Mouse (Mus musculus): ENCODE data around the gene Slc18a2. TPM values are rescaled to one million over a fixed set of nuclear protein-coding genes. Genes with fewer than 3 reads are reported as not detected.

The Slc18a2 gene
- polyA plus RNA-seq (2015; fragmentation: Nextera tagmentation; extraction: Ambion mirVana): 18.1 and 20.3 TPM in 2 replicates

- H3K9ac ChIP-seq (ENCODE audit: low read depth, low read length): peak within 1 kb of the TSS; percentile 64
- ATAC-seq: peak; percentile 81
- no peaks in the 10 kb centered on the region for H3K36me3 ChIP-seq (ENCODE audit: control insufficient read depth, insufficient read depth, low read length)
- H3K27ac ChIP-seq (ENCODE audit: low read depth, low read length): no peak within 1 kb of the TSS
- peaks cover 5% of the 10 kb centered on the region for H3K27me3 ChIP-seq (replicated peaks; ENCODE audit: control insufficient read depth, insufficient read depth, low read length)
- peaks cover 8% of the 10 kb centered on the region for H3K4me1 ChIP-seq (ENCODE audit: control insufficient read depth, insufficient read depth, low read depth, low read length)
- H3K4me2 ChIP-seq (ENCODE audit: low read length): peak within 1 kb of the TSS; percentile 81
- under 1% methylated on average over 53 of the region's 55 CpGs for WGBS
- H3K9me3 ChIP-seq (ENCODE audit: control insufficient read depth, low read length): no peaks in the 10 kb centered on the region
- H3K4me3 ChIP-seq (ENCODE audit: low read length): peak within 1 kb of the TSS; percentile 45
These were observed at the start of gene Slc18a2 for GRCm38 (mm10) chr19:59260718-59261442. Gene Slc18a2 (plus strand): TSS chr19:59260896.

- Histone ChIP-seq H3K9me3 (ENCODE audit: control insufficient read depth, low read length) (no peaks in the 10 kb centered on the region), H3K36me3 (ENCODE audit: control insufficient read depth, insufficient read depth, low read length) (no peaks in the 10 kb centered on the region), H3K4me1 (ENCODE audit: control insufficient read depth, insufficient read depth, low read depth, low read length) (no peaks in the 10 kb centered on the region), H3K27me3 (replicated peaks; ENCODE audit: control insufficient read depth, insufficient read depth, low read length) (peaks cover 8% of the 10 kb centered on the region), H3K4me2 (ENCODE audit: low read length) (no peak overlapping the region), H3K9ac (ENCODE audit: low read depth, low read length) (no peak overlapping the region), H3K4me3 (ENCODE audit: low read length) (no peak overlapping the region), H3K27ac (ENCODE audit: low read depth, low read length) (no peak overlapping the region)
- WGBS: 54% methylated on average over 3 of the region's 3 CpGs
- no peak for ATAC-seq
These were observed 43.8 kb upstream of the Slc18a2 start for GRCm38 (mm10) chr19:59216891-59217290.

GRCm38 (mm10) chr19:59218991-59219390 lies 41.7 kb upstream of the Slc18a2 start, which contains the start of gene Kcnk18:
Gene Kcnk18 (plus strand): TSS chr19:59219214.
- no peak within 1 kb of the TSS for H3K4me2 ChIP-seq (ENCODE audit: low read length)
- no peak within 1 kb of the TSS for H3K9ac ChIP-seq (ENCODE audit: low read depth, low read length)
- WGBS: 92% methylated on average over 8 of the region's 8 CpGs
- no peaks in the 10 kb centered on the region for H3K9me3 ChIP-seq (ENCODE audit: control insufficient read depth, low read length)
- no peak for ATAC-seq
- no peaks in the 10 kb centered on the region for H3K36me3 ChIP-seq (ENCODE audit: control insufficient read depth, insufficient read depth, low read length)
- H3K27ac ChIP-seq (ENCODE audit: low read depth, low read length): no peak within 1 kb of the TSS
- peaks cover 6% of the 10 kb centered on the region for H3K27me3 ChIP-seq (replicated peaks; ENCODE audit: control insufficient read depth, insufficient read depth, low read length)
- H3K4me3 ChIP-seq (ENCODE audit: low read length): no peak within 1 kb of the TSS
- no peaks in the 10 kb centered on the region for H3K4me1 ChIP-seq (ENCODE audit: control insufficient read depth, insufficient read depth, low read depth, low read length)

- H3K27ac ChIP-seq (ENCODE audit: low read depth, low read length): no peak overlapping the region
- no peaks in the 10 kb centered on the region for H3K9me3 ChIP-seq (ENCODE audit: control insufficient read depth, low read length)
- H3K4me1 ChIP-seq (ENCODE audit: control insufficient read depth, insufficient read depth, low read depth, low read length): no peaks in the 10 kb centered on the region
- H3K4me3 ChIP-seq (ENCODE audit: low read length): no peak overlapping the region
- H3K36me3 ChIP-seq (ENCODE audit: control insufficient read depth, insufficient read depth, low read length): no peaks in the 10 kb centered on the region
- no peak overlapping the region for H3K9ac ChIP-seq (ENCODE audit: low read depth, low read length)
- WGBS: 65% methylated on average over 3 of the region's 3 CpGs
- H3K4me2 ChIP-seq (ENCODE audit: low read length): no peak overlapping the region
- peaks cover 3% of the 10 kb centered on the region for H3K27me3 ChIP-seq (replicated peaks; ENCODE audit: control insufficient read depth, insufficient read depth, low read length)
- ATAC-seq: no peak
These were observed 39.6 kb upstream of the Slc18a2 start for GRCm38 (mm10) chr19:59221131-59221530.

DNA sequence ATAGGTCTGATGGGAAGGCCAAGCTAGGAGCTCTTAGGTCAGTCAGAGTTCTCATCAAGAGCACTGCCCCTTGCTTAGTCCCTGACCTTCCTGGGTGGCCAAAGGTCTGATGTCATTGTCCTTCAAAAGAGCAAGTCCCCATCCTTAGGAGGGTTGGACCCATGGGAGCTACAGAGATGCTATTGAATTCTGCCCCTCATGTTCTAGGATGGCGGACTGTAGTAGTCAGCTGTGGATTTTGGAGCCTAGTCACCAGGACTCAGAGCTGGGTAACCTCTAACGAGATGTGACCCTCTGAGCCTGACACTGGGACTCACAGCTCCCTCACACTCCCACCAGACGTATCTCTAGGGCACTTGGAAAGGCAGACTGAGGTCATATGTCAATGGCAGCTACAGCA lies 32.3 kb upstream of the Slc18a2 start:
- no peak overlapping the region for H3K27ac ChIP-seq (ENCODE audit: low read depth, low read length)
- no peak overlapping the region for H3K4me2 ChIP-seq (ENCODE audit: low read length)
- 76% methylated on average over 3 of the region's 3 CpGs for WGBS
- H3K4me1 ChIP-seq (ENCODE audit: control insufficient read depth, insufficient read depth, low read depth, low read length): no peaks in the 10 kb centered on the region
- H3K9me3 ChIP-seq (ENCODE audit: control insufficient read depth, low read length): no peaks in the 10 kb centered on the region
- no peaks in the 10 kb centered on the region; the same call in 1 of the 2 replicates for H3K27me3 ChIP-seq (replicated peaks; ENCODE audit: control insufficient read depth, insufficient read depth, low read length)
- H3K4me3 ChIP-seq (ENCODE audit: low read length): no peak overlapping the region
- H3K9ac ChIP-seq (ENCODE audit: low read depth, low read length): no peak overlapping the region
- no peak for ATAC-seq
- H3K36me3 ChIP-seq (ENCODE audit: control insufficient read depth, insufficient read depth, low read length): no peaks in the 10 kb centered on the region

DNA sequence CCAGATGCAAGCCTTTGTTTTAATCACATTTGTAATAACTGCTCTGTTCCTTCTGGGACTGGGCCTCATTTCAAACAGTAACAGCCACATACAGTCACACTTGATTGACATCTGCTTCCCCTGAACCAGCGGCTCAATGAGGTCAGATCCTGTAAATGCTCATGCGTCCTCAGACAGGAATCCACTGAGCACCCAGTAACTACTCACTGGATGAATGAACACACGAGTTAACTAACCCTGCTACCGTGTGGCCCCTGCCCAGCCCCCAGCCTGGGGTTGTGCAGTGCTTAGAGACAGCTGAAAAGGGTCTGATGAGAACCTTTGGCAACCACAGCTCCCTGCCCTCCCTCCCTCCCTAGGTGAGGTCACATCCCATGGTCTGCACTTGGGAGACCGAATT lies 27.9 kb upstream of the Slc18a2 start:
- no peaks in the 10 kb centered on the region for H3K36me3 ChIP-seq (ENCODE audit: control insufficient read depth, insufficient read depth, low read length)
- WGBS: 64% methylated on average over 5 of the region's 5 CpGs
- no peaks in the 10 kb centered on the region; the same call in 1 of the 2 replicates for H3K27me3 ChIP-seq (replicated peaks; ENCODE audit: control insufficient read depth, insufficient read depth, low read length)
- no peak overlapping the region for H3K4me2 ChIP-seq (ENCODE audit: low read length)
- H3K9me3 ChIP-seq (ENCODE audit: control insufficient read depth, low read length): no peaks in the 10 kb centered on the region; the same call in 1 of the 2 replicates
- H3K4me3 ChIP-seq (ENCODE audit: low read length): no peak overlapping the region
- no peaks in the 10 kb centered on the region for H3K4me1 ChIP-seq (ENCODE audit: control insufficient read depth, insufficient read depth, low read depth, low read length)
- no peak overlapping the region for H3K27ac ChIP-seq (ENCODE audit: low read depth, low read length)
- H3K9ac ChIP-seq (ENCODE audit: low read depth, low read length): no peak overlapping the region
- ATAC-seq: no peak

DNA sequence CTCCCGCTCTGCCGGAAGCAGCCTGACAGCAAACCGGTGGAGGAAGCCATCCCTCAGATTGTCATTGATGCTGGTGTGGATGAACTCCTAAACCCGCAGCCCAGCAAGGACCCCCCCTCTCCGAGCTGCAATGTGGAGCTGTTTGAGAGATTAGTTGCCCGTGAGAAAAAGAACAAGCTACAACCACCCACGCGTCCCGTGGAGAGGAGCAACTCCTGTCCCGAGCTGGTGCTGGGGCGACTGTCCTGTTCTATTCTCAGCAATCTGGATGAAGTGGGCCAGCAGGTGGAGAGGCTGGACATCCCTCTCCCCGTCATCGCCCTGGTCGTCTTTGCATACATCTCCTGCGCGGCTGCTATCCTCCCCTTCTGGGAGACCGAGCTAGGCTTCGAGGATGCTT lies 25.7 kb upstream of the Slc18a2 start:
- 88% methylated on average over 18 of the region's 18 CpGs for WGBS
- H3K27me3 ChIP-seq (replicated peaks; ENCODE audit: control insufficient read depth, insufficient read depth, low read length): no peaks in the 10 kb centered on the region
- no peaks in the 10 kb centered on the region; the same call in 1 of the 2 replicates for H3K9me3 ChIP-seq (ENCODE audit: control insufficient read depth, low read length)
- H3K27ac ChIP-seq (ENCODE audit: low read depth, low read length): no peak overlapping the region
- H3K36me3 ChIP-seq (ENCODE audit: control insufficient read depth, insufficient read depth, low read length): no peaks in the 10 kb centered on the region
- H3K4me2 ChIP-seq (ENCODE audit: low read length): no peak overlapping the region
- H3K4me3 ChIP-seq (ENCODE audit: low read length): no peak overlapping the region
- no peak for ATAC-seq
- H3K4me1 ChIP-seq (ENCODE audit: control insufficient read depth, insufficient read depth, low read depth, low read length): no peaks in the 10 kb centered on the region
- no peak overlapping the region for H3K9ac ChIP-seq (ENCODE audit: low read depth, low read length)

DNA sequence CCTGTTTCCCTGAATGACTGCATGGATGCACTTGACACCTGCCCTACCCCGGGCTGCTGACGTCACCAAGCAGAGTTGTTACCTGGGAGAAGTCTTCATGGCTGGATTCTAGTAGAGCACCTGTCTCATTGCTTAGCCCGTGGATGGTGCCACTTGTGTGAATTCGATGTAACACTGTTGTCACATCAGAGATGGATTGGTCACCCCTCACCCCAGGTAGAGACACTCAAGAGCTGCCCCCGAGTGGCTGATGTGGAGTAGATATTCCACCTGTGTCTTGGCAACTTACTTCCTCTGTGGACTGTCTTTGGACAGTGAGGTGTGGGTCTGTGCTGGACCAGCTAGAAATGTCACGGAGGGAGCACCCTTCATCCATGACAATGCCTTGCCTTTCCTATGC lies 24.6 kb upstream of the Slc18a2 start:
- no peaks in the 10 kb centered on the region for H3K27me3 ChIP-seq (replicated peaks; ENCODE audit: control insufficient read depth, insufficient read depth, low read length)
- no peak for ATAC-seq
- no peaks in the 10 kb centered on the region for H3K4me1 ChIP-seq (ENCODE audit: control insufficient read depth, insufficient read depth, low read depth, low read length)
- H3K27ac ChIP-seq (ENCODE audit: low read depth, low read length): no peak overlapping the region
- no peaks in the 10 kb centered on the region for H3K36me3 ChIP-seq (ENCODE audit: control insufficient read depth, insufficient read depth, low read length)
- no peak overlapping the region for H3K4me2 ChIP-seq (ENCODE audit: low read length)
- no peak overlapping the region for H3K4me3 ChIP-seq (ENCODE audit: low read length)
- H3K9me3 ChIP-seq (ENCODE audit: control insufficient read depth, low read length): no peaks in the 10 kb centered on the region; the same call in 1 of the 2 replicates
- H3K9ac ChIP-seq (ENCODE audit: low read depth, low read length): no peak overlapping the region
- WGBS: 82% methylated on average over 6 of the region's 6 CpGs

DNA sequence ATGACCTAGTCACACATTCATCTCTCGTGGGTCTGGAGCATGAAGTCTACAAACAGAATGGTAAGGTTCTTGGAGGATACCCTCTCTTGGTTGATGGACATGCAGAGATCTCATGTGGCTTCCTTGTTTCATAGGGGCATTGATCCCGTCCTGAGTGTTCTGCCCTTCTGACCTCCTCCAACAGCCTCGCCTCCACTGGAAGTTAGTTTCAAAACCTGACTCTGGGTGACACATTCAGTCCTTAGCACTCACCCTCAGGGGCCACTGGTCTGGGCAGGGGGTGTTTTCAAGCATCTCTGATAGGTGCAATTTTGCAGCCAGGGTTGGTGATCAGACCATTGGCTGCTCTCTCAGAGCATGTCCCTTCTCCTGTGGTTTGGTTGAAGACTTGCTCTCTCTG lies 22.1 kb upstream of the Slc18a2 start:
- Histone ChIP-seq H3K4me1 (ENCODE audit: control insufficient read depth, insufficient read depth, low read depth, low read length) (no peaks in the 10 kb centered on the region), H3K27me3 (replicated peaks; ENCODE audit: control insufficient read depth, insufficient read depth, low read length) (no peaks in the 10 kb centered on the region), H3K36me3 (ENCODE audit: control insufficient read depth, insufficient read depth, low read length) (no peaks in the 10 kb centered on the region), H3K4me3 (ENCODE audit: low read length) (no peak overlapping the region), H3K9me3 (ENCODE audit: control insufficient read depth, low read length) (no peaks in the 10 kb centered on the region; the same call in 1 of the 2 replicates), H3K9ac (ENCODE audit: low read depth, low read length) (no peak overlapping the region), H3K27ac (ENCODE audit: low read depth, low read length) (no peak overlapping the region), H3K4me2 (ENCODE audit: low read length) (no peak overlapping the region)
- ATAC-seq: no peak
- 77% methylated on average over 3 of the region's 3 CpGs for WGBS
